Mouse (Mus musculus) embryonic fibroblast, embryonic 13.5 days (primary cell): ENCODE measurements at regions not wholly inside any gene's neighbourhood (a gene's known extent, or its start where the extent isn't known, plus 50 kb on each side); places are given as distances from the start of the nearest gene placed in this dataset.
"Not testable (repeated sequence)": the region's sequence is repeated elsewhere in the genome, so short reads cannot be mapped to it uniquely, and the experiment has no call there.

Source experiments
- H3K27ac ChIP-seq: 2 replicates; pipeline ENCODE4 v1.5.1; 2012; ENCODE audit warnings: low read length, control low read depth, inconsistent platforms; ENCODE audit not compliant: insufficient read depth
- H3K4me1 ChIP-seq: 2 replicates; pipeline ENCODE4 v1.6.1; 2011; ENCODE audit warnings: low read length; ENCODE audit not compliant: control insufficient read depth, insufficient read depth
- H3K4me3 ChIP-seq: 2 replicates; pipeline ENCODE4 v1.5.1; 2011; ENCODE audit warnings: mild to moderate bottlenecking, control low read depth, low read length; ENCODE audit not compliant: insufficient read depth
- CTCF ChIP-seq: IDR thresholded peaks from 2 replicates; pipeline ENCODE4 v1.5.1; 2011; ENCODE audit warnings: mild to moderate bottlenecking, control low read depth, low read length, moderate library complexity, borderline replicate concordance; ENCODE audit not compliant: insufficient read depth
- POLR2A ChIP-seq: IDR thresholded peaks from 2 replicates; pipeline ENCODE4 v1.6.1; 2011; ENCODE audit warnings: low read depth, mild to moderate bottlenecking, control low read depth, low read length, moderate library complexity

DNA sequence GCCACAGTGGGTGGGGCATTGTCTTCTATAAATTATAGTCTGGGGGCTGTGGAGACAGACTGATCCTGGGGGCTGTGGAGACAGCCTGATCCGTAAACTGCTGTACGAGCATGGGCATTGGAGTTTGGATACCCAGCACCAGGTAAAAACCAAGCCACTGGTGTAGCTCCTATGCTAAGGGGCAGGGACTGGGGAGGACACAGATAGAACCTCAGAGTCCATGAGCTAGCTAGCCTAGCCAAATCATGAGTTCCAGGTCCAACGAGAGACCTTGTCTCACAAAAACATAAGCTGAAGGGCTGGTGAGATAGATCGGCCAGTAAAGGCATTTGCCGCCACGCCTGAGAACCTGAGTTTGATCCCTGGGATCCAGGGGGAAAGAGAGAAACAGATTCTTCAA is 205.8 kb upstream of the Sesn3 start:
- H3K4me3 ChIP-seq, result no peak overlapping the region
- peak overlapping the region; percentile 16; the same call in 1 of the 2 replicates for H3K27ac ChIP-seq
- TF ChIP-seq CTCF (no peak), POLR2A (no peak)
- H3K4me1 ChIP-seq, result no peaks in the 10 kb centered on the region

DNA sequence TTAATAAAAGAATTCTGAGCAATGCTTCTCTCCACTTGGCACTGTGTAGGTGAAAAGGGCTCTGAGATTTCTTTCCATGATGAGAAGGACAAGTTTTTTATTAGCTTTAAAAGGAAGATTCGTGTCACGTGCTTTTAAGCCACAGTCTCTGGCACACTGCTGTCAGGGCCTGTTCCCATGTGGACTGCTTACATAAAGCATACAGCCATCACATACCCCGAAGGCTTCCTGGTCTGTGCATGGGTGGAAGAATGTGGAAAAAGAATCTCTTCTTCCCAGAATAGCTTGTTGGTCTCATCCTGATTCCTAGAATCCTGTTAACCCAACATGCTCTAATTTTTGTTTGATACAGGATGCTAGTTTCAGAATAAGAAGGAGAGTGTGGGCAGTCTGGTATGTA is 205.1 kb upstream of the Sesn3 start:
- no peaks in the 10 kb centered on the region for H3K4me1 ChIP-seq
- no peak for TF ChIP-seq POLR2A
- TF ChIP-seq CTCF, result no peak
- no peak overlapping the region for H3K27ac ChIP-seq
- H3K4me3 ChIP-seq, result no peak overlapping the region

DNA sequence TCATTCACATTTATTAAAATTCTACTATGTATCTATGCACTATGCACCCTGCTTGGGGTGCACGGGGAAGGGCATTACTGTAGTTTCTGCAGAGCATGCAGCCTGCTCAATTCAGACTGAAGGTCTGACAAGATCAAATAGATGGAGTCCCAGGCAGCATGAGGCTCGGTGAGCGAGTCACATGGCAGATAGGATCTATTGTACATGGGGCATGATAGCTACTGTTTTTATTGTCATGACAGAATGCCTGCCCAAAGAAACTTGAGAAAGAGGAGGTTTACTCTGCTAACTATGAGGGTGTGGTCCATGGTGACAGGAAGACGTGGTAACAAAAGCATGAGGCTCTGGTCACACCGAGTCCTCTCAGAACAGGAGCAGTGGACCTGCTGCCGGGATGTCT is 203.1 kb upstream of the Sesn3 start:
- TF ChIP-seq POLR2A, result no peak
- no peak for TF ChIP-seq CTCF
- Histone ChIP-seq H3K4me1 (no peaks in the 10 kb centered on the region), H3K27ac (no peak overlapping the region), H3K4me3 (no peak overlapping the region)

DNA sequence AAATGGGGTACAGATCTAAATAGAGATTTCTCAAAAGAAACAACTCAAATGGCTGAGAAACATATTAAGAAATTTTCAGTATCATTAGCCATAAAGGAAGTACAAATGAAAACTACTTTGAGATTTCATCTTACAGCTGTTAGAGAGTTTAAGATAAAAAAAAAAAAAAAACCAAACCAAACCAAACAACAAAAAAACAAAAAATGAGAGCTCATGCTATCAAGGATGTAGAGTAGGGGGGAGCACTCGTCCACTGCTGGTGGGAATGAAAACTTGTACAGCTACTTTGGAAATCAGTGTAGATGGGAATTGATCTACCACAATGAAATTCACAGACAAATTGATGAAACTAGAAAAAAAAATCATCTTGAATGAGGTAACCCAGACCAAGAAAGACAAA is 201.9 kb upstream of the Sesn3 start:
- H3K4me1 ChIP-seq, result no peaks in the 10 kb centered on the region

DNA sequence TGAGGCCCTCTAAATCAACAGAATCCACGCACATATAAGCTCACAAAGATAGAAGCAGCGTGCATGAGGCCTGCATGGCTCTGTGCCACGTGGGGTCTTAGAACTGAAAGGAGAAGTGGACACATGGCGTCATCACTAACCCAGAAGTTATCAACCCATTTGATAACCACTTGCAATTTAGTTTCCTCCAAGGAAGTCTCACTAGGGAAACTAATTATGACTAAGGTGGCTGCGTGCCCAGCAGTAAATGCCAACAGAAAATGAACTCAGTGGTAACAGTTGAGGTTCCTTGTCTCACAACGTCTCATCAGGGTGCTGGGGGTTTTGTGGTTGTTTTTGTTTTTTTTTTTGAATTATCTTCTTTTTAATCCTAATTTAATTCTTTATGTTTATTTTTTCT is 200.6 kb upstream of the Sesn3 start:
- Histone ChIP-seq H3K4me3 (no peak overlapping the region), H3K27ac (no peak overlapping the region), H3K4me1 (no peaks in the 10 kb centered on the region)
- TF ChIP-seq CTCF (no peak), POLR2A (no peak)

More for the DNA sequence above, 201.9 kb upstream of the Sesn3 start:
- TF ChIP-seq POLR2A (no peak), CTCF (no peak)
- H3K27ac ChIP-seq, result no peak overlapping the region
- H3K4me3 ChIP-seq, result no peak overlapping the region

DNA sequence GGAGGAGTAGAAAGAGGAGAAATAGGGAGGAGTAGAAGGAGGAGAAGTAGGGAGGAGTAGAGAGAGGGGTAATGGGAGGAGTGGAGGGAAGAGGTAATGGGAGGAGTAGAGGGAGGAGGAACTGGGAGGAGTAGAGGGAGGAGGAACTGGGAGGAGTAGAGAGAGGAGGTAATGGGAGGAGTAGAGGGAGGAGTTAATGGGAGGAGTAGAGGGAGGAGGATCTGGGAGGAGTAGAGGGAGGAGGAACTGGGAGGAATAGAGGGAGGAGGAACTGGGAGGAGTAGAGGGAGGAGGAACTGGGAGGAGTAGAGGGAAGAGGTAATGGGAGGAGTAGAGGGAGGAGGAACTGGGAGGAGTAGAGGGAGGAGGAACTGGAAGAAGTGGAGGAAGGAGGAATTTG is 200.0 kb upstream of the Sesn3 start:
- H3K27ac ChIP-seq, H3K4me3 ChIP-seq, H3K4me1 ChIP-seq: not testable (repeated sequence)

DNA sequence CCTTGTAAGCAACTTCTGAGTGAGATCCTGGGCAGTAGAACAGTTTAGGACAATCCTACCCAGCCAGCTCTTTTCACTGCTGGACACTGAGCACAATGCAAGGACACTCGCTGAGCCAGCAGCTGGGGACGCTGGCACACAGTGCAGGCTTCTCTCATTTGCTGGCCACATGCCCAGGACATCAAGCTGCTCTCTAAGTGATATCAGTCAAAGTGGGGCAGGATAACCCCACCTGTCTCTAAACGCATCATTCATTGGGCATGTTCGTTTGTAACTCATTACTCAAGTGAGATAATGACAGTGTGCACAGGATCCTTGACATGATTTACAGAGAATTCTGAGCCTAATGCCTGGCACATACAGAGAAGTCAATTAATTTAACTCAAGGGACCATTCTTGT is 199.4 kb upstream of the Sesn3 start:
- H3K4me3 ChIP-seq, result no peak overlapping the region
- H3K27ac ChIP-seq, result no peak overlapping the region
- TF ChIP-seq CTCF (no peak), POLR2A (no peak)
- no peaks in the 10 kb centered on the region for H3K4me1 ChIP-seq

DNA sequence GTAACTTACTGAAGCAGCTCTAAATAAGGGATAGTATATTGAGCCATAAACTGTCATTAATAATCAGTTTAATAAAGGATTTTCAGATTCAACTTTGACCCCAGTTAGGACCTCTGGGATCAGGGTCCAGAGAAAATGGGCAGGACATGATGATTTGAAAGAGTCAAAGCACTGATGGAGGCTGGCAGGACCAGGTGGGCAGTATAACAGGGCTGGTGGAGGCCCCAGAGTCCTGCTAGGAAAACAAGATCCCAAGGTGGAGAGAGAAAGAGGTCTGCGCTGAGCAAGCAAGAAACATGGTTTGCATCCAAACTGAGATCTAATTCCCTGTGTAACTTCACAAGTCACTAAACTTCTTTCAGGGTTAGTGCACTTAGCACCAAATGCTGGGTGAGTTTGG is 199.0 kb upstream of the Sesn3 start:
- Histone ChIP-seq H3K27ac (no peak overlapping the region), H3K4me3 (no peak overlapping the region), H3K4me1 (no peaks in the 10 kb centered on the region)
- no peak for TF ChIP-seq CTCF
- TF ChIP-seq POLR2A, result no peak

DNA sequence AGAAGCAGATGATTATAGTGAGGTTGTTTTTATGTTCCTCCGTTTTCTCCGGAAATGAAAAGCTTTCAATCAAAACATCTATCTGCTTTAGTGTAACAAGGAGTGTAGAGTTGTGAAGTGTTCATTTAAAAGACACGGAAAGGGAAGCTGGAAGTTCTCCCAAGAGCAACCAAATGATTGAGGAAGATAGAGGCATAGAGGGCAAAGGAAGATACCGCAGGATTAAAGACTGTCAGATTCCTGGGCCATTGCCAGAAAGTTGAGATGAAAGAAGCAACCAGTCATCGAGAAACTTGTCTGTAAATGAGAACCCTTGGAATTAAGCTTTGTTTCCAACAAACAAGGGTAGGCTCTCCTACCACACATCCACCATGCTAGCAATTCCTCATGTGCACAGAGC is 198.1 kb upstream of the Sesn3 start:
- no peak overlapping the region for H3K4me3 ChIP-seq
- H3K27ac ChIP-seq, result no peak overlapping the region
- H3K4me1 ChIP-seq, result no peaks in the 10 kb centered on the region
- TF ChIP-seq POLR2A (no peak), CTCF (no peak)

DNA sequence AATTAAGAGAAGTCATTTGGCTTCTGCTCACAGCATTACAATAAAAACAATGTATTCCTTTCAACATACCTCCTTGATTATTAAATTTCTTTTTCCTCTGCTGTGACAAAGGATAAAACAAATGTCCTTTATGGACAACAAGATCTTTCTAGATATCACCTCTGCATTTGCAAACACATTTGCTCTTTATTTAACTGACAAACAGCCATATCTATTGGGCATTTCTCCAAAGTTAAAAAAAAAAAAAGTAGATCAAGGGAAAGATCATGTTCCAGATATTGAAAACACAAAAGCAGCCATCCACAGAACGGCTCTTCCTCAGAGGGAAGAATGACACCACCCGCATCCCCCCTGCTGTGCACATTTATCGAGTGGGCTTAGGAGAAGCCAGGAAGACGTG is 193.7 kb upstream of the Sesn3 start:
- Histone ChIP-seq H3K27ac (no peak overlapping the region), H3K4me1 (no peaks in the 10 kb centered on the region), H3K4me3 (no peak overlapping the region)
- TF ChIP-seq POLR2A (no peak), CTCF (no peak)

DNA sequence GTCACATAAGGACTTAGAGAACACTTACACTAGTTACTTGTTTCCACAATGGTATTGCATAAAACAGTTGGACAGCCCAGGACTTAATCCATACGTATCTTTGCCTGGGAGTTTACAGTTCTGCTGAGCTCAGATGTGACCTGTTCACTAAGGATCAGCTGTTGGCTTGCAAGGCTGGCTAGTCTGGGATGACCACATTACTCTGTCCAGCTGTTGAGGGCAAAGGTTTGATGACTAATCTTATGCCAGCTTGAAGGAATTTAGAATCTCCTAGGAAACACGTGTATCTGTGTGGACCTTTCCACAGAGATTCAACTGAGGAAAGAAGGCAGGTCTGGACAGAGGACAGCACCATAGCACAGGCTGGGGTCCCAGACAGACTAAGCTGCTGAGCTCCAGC is 188.7 kb upstream of the Sesn3 start:
- Histone ChIP-seq H3K27ac (no peak overlapping the region), H3K4me1 (0 out of 2 replicates have a peak, but pooled peaks cover 3% of the 10 kb centered on the region), H3K4me3 (no peak overlapping the region)
- TF ChIP-seq POLR2A (no peak), CTCF (no peak)

DNA sequence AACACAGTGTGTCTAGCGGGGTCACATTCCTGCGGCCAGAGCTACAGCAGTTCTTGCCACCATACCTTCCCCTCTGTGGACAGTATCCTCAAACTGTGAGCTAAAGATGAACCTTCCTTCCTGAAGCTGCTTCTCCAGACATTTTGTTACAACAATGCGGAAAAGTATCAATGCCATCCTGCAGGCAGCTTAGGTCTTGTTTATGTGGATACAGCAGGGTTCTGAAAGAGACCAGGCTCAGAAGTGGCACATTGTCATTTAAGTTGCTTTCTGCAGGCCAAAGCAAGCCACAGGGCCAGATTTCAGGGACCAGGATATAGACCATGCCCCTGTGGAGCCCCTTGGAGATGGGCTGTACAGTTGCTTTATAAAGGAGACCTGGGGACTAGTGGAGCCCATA is 188.3 kb upstream of the Sesn3 start:
- no peak overlapping the region for H3K27ac ChIP-seq
- H3K4me3 ChIP-seq, result no peak overlapping the region
- TF ChIP-seq CTCF (no peak), POLR2A (no peak)
- 0 out of 2 replicates have a peak, but pooled peaks cover 3% of the 10 kb centered on the region for H3K4me1 ChIP-seq
